Mouse (Mus musculus): ENCODE measurements around the gene Scgb2b26.

The Scgb2b26 gene

DNA sequence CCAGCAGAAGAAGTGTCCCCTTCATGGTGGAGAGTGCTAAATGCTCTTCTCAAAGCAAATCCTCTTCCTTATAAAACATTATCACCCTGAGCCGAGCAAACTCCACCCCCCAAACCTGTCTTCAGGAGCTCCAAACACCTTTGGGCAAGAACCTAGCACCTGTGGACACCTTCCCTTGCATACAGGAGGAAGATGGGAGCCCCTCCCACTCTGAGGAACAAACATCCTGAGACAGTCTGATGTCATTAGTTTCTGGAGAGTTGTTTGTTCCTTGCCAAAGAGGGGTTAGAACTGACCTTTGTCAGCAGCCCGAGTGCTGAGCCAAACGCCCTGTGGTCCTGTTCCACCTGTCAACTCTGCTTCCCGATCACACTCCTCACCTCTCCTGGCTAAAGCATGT lies at the start of gene Scgb2b26:
Gene Scgb2b26 (minus strand): TSS at position 101 of the 400 bp plus-strand sequence.
- no peak for DNase-seq (ENCODE audit: low spot score)

GRCm38 (mm10) chr7:33982281-33982680 lies 37.4 kb upstream of the Scgb2b26 start:
- peak; percentile 20 for DNase-seq (ENCODE audit: low spot score)

DNA sequence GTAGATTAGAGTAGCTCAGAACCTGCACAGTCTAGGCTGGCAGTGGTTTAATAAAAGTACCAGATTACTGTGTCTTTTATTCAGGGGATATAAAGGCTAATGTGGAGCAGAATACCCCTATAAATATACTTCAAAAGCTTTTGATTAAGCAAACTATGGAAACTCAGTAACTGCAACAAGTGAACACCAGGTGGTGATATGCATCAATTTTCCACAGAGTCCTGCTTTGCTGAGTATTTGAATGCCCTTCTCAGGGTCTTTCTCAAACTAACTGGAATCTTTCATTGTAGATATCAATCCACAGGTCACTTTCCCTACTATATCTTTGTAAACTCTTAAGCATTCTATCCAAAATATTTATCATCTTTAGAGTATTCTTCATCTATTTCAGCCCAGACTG lies 41.9 kb downstream of the Scgb2b26 start:
- DNase-seq (ENCODE audit: low spot score) = no peak

DNA sequence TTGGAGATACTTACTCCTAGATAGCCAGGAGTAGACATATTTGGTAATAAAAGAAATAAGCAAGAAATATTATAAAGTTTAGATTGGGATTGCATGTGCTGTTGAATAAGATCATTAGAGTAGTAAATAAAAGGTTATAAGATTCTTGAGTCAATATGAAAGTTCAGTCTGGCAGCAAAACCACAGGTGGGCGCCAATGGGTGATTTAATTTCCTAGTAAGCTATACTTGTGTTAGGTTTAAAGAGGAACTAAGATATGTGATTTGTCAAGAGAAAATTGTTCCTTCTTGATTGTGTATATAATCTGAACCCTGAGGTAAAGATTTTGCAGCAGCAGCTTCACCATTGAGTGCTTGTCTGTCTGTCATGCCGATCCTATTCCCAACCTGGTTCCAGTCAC lies 44.0 kb downstream of the Scgb2b26 start:
- no peak for DNase-seq (ENCODE audit: low spot score)

- no peak for DNase-seq (ENCODE audit: low spot score)
Measured at GRCm38 (mm10) chr7:33900007-33900406, 44.8 kb downstream of the Scgb2b26 start.

Data from layer of hippocampus, adult 11-12 months (tissue).